Mouse (Mus musculus): ENCODE measurements around the gene Bach2. TPM values are rescaled to one million over a fixed set of nuclear protein-coding genes. Genes with fewer than 3 reads are reported as not detected.

Bach2 gene
- total and polyA plus RNA-seq, 2 experiments from 2014 or later, result 2.1 to 2.4 TPM

DNA sequence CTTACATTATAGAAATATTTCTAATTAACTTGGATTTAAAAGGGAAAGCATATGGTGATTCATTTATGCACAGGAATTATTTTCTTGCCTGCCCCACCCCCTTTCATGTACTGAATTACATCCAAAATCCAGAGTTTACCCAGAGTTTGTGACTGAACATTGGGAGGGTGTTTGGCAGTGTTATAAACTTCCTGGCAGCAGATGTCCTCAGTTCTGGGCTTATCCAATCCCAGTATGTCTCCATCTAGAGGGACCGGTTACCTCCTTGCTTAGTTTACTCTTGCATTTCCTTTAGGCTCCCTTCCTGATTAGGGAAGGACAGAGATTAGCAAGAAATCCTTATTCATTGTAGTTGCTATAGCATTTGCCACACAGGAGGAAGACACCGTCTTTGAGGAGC is 146.5 kb downstream of the Bach2 start:
- Histone ChIP-seq H3K27ac (ENCODE audit: low read depth) (no peak overlapping the region), H3K4me1 (ENCODE audit: control insufficient read depth, insufficient read depth) (peaks cover 32% of the 10 kb centered on the region), H3K36me3 (replicated peaks; ENCODE audit: control insufficient read depth, insufficient read depth, low read length) (no peaks in the 10 kb centered on the region), H3K4me2 (ENCODE audit: low read depth, low read length) (no peak overlapping the region), H3K27me3 (ENCODE audit: control insufficient read depth, insufficient read depth, low read length) (no peaks in the 10 kb centered on the region), H3K4me3 (ENCODE audit: low read depth, low read length) (no peak overlapping the region), H3K9me3 (replicated peaks; ENCODE audit: control insufficient read depth, low read length) (no peaks in the 10 kb centered on the region), H3K9ac (replicated peaks; ENCODE audit: low read depth, low read length) (no peak overlapping the region)
- ATAC-seq (ENCODE audit: insufficient read depth, low read depth) (no peak), DNase-seq (ENCODE audit: low spot score) (no peak)
- no peak for TF ChIP-seq EP300 (IDR thresholded peaks at IDR 0.05; ENCODE audit: low read depth)
- TF ChIP-seq CTCF (IDR thresholded peaks at IDR 0.05; ENCODE audit: low read depth), result no peak
- WGBS, result 75% methylated on average over 2 of the region's 2 CpGs

GRCm38 (mm10) chr4:32385623-32386022 is 147.0 kb downstream of the Bach2 start:
- H3K4me1 ChIP-seq (ENCODE audit: control insufficient read depth, insufficient read depth), result peaks cover 34% of the 10 kb centered on the region
- no peak overlapping the region for H3K27ac ChIP-seq (ENCODE audit: low read depth)
- TF ChIP-seq EP300 (IDR thresholded peaks at IDR 0.05; ENCODE audit: low read depth), result no peak
- no peak for TF ChIP-seq CTCF (IDR thresholded peaks at IDR 0.05; ENCODE audit: low read depth)
- no peaks in the 10 kb centered on the region for H3K27me3 ChIP-seq (ENCODE audit: control insufficient read depth, insufficient read depth, low read length)
- H3K36me3 ChIP-seq (replicated peaks; ENCODE audit: control insufficient read depth, insufficient read depth, low read length), result no peaks in the 10 kb centered on the region
- 91% methylated on average over 14 of the region's 14 CpGs for WGBS
- ATAC-seq (ENCODE audit: insufficient read depth, low read depth) (no peak), DNase-seq (ENCODE audit: low spot score) (no peak)
- H3K9ac ChIP-seq (replicated peaks; ENCODE audit: low read depth, low read length), result no peak overlapping the region
- H3K4me2 ChIP-seq (ENCODE audit: low read depth, low read length), result no peak overlapping the region
- no peak overlapping the region for H3K4me3 ChIP-seq (ENCODE audit: low read depth, low read length)
- H3K9me3 ChIP-seq (replicated peaks; ENCODE audit: control insufficient read depth, low read length), result no peaks in the 10 kb centered on the region

DNA sequence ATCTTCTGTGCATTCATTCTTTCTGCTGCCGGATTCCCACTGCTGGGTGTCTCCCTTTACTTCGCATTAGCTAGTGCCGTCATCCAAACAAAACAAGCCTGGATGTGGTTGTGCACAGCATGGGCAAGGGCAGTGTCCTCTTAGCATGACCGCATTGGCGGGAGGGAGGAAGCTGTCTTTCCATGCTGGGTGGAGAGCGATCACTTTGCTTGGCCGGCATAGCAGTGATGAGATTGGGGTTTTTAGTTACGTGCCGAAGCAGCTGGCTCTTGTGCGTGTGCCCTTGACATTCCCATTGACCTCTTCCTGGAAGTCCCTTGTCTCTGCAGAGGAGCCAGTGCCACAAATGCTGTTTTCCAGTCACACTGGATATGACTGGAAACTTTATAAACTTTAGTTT is 147.7 kb downstream of the Bach2 start:
- H3K4me1 ChIP-seq (ENCODE audit: control insufficient read depth, insufficient read depth), result peaks cover 41% of the 10 kb centered on the region
- no peak overlapping the region for H3K9ac ChIP-seq (replicated peaks; ENCODE audit: low read depth, low read length)
- no peaks in the 10 kb centered on the region for H3K27me3 ChIP-seq (ENCODE audit: control insufficient read depth, insufficient read depth, low read length)
- DNase-seq (ENCODE audit: low spot score) (peak; percentile 62), ATAC-seq (ENCODE audit: insufficient read depth, low read depth) (peak; percentile 47)
- H3K27ac ChIP-seq (ENCODE audit: low read depth), result peak overlapping the region; percentile 82; the same call in 1 of the 2 replicates
- H3K4me3 ChIP-seq (ENCODE audit: low read depth, low read length), result no peak overlapping the region
- H3K4me2 ChIP-seq (ENCODE audit: low read depth, low read length), result no peak overlapping the region
- TF ChIP-seq EP300 (IDR thresholded peaks at IDR 0.05; ENCODE audit: low read depth) (no peak), CTCF (IDR thresholded peaks at IDR 0.05; ENCODE audit: low read depth) (no peak)
- WGBS, result 35% methylated on average over 10 of the region's 10 CpGs
- no peaks in the 10 kb centered on the region for H3K9me3 ChIP-seq (replicated peaks; ENCODE audit: control insufficient read depth, low read length)
- H3K36me3 ChIP-seq (replicated peaks; ENCODE audit: control insufficient read depth, insufficient read depth, low read length), result no peaks in the 10 kb centered on the region

DNA sequence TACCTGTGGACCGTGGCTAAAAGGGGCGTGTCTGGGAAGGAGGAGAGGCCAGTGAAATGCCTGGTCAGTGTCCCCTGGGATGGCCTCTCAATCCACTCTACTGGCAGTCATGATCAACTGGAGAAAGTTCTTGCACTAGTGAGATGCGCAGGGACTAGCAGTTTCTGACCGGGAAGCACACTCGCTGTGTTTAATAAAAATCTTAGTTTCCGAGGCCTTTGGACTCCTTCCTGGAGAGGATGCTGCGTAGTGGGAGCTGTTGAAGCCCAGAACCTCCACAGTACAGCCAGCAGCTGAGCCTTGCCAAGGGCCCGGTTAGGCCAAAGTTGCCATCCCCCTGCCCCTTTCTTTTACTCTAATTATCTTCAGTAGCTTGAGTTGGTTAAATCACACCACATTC is 148.3 kb downstream of the Bach2 start:
- Histone ChIP-seq H3K4me1 (ENCODE audit: control insufficient read depth, insufficient read depth) (peaks cover 43% of the 10 kb centered on the region), H3K27me3 (ENCODE audit: control insufficient read depth, insufficient read depth, low read length) (no peaks in the 10 kb centered on the region), H3K9ac (replicated peaks; ENCODE audit: low read depth, low read length) (no peak overlapping the region), H3K27ac (ENCODE audit: low read depth) (peak overlapping the region; percentile 82), H3K36me3 (replicated peaks; ENCODE audit: control insufficient read depth, insufficient read depth, low read length) (no peaks in the 10 kb centered on the region), H3K4me2 (ENCODE audit: low read depth, low read length) (no peak overlapping the region), H3K4me3 (ENCODE audit: low read depth, low read length) (no peak overlapping the region), H3K9me3 (replicated peaks; ENCODE audit: control insufficient read depth, low read length) (no peaks in the 10 kb centered on the region)
- no peak for TF ChIP-seq EP300 (IDR thresholded peaks at IDR 0.05; ENCODE audit: low read depth)
- no peak for TF ChIP-seq CTCF (IDR thresholded peaks at IDR 0.05; ENCODE audit: low read depth)
- ATAC-seq (ENCODE audit: insufficient read depth, low read depth), result no peak
- WGBS, result 64% methylated on average over 8 of the region's 8 CpGs
- DNase-seq (ENCODE audit: low spot score), result no peak

DNA sequence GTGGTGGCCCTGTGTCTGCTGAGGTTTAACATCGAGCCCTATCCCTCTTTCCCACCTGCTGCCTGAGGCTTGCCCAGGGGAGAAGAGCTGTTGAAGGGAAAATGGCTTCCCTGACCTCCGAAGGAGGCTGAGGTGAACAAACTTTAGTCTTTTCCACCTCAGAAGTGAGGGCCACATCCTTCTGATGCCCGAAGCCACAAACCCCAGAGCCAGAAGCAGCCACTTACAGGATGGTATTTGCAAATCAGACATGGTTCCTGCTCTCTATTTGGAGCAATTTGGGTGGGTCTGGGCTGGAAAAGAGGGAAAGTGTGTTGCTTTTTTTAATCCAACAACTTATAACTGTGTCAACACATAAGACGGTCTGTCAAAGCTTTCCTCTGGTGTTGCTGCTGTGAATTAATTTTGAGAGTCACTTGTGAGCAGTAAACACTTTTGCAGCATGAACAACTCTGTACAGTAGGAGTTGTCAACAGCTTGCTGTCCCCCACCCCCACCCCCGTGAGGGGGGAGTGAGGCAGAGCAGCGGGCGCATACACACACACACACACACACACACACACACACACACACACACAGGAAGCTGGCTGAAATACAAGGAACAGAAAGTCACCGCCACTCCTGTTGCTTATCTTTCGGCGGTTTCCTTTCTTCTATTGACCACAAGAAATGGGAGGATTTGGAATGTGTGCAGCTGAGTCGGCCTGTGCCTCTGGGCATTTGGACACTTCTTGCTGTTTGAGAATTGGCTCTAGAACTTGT is 149.1 kb downstream of the Bach2 start:
- TF ChIP-seq EP300 (IDR thresholded peaks at IDR 0.05; ENCODE audit: low read depth) (peak; percentile 91), CTCF (IDR thresholded peaks at IDR 0.05; ENCODE audit: low read depth) (no peak)
- peak overlapping the region; percentile 82 for H3K27ac ChIP-seq (ENCODE audit: low read depth)
- no peaks in the 10 kb centered on the region for H3K36me3 ChIP-seq (replicated peaks; ENCODE audit: control insufficient read depth, insufficient read depth, low read length)
- DNase-seq (ENCODE audit: low spot score) (peak; percentile 75), ATAC-seq (ENCODE audit: insufficient read depth, low read depth) (peak; percentile 63)
- no peaks in the 10 kb centered on the region for H3K27me3 ChIP-seq (ENCODE audit: control insufficient read depth, insufficient read depth, low read length)
- no peaks in the 10 kb centered on the region for H3K9me3 ChIP-seq (replicated peaks; ENCODE audit: control insufficient read depth, low read length)
- 0 out of 2 replicates have a peak overlapping the region, but pooled peaks have one; percentile 17 for H3K9ac ChIP-seq (replicated peaks; ENCODE audit: low read depth, low read length)
- 23% methylated on average over 11 of the region's 11 CpGs for WGBS
- H3K4me3 ChIP-seq (ENCODE audit: low read depth, low read length), result no peak overlapping the region
- peaks cover 43% of the 10 kb centered on the region for H3K4me1 ChIP-seq (ENCODE audit: control insufficient read depth, insufficient read depth)
- peak overlapping the region; percentile 20; the same call in 1 of the 2 replicates for H3K4me2 ChIP-seq (ENCODE audit: low read depth, low read length)

Data from heart, postnatal 0 days (tissue).